Mouse (Mus musculus): ENCODE data around the gene Arl3.

- TF ChIP-seq GATA1 (IDR thresholded peaks at IDR 0.05; ENCODE audit: low read length) (no peak), TAL1 (IDR thresholded peaks at IDR 0.05; ENCODE audit: low read length) (no peak)
These were observed 54.6 kb downstream of the Arl3 start for GRCm38 (mm10) chr19:46518352-46518787.

Data from erythroblast, embryonic 14.5 days (primary cell).